Mouse (Mus musculus) C2C12 (cell line): ENCODE data around the gene Myh2.

Experiments
- CTCF ChIP-seq: IDR thresholded peaks from one replicate; pipeline ENCODE4 v1.5.1; 2011; ENCODE audit not compliant: control insufficient read depth, insufficient read depth, insufficient read length
- MAX ChIP-seq: IDR thresholded peaks from one replicate; pipeline ENCODE4 v1.6.1; 2011; ENCODE audit warnings: mild to moderate bottlenecking, control low read depth
- MYOG ChIP-seq: IDR thresholded peaks from one replicate; pipeline ENCODE4 v1.6.1; 2011; ENCODE audit not compliant: control insufficient read depth, insufficient read length; ENCODE audit errors: extremely low read depth
- USF1 ChIP-seq: IDR thresholded peaks from one replicate; pipeline ENCODE4 v1.6.1; 2011; ENCODE audit warnings: low read depth, mild to moderate bottlenecking, control low read depth, moderate library complexity

GRCm38 (mm10) chr11:67133526-67133925 is 37.3 kb upstream of the Myh2 start:
- TF ChIP-seq USF1: no peak
- no peak for TF ChIP-seq CTCF
- TF ChIP-seq MAX: no peak
- no peak for TF ChIP-seq MYOG
